Mouse (Mus musculus) olfactory bulb, adult 2 months (tissue): Measurements from ENCODE around the gene Zic2. TPM values are rescaled to one million over a fixed set of nuclear protein-coding genes. Genes with fewer than 3 reads are reported as not detected.

Experiments
- H3K27ac ChIP-seq: fragments of 200-500 bp; 2 replicates; pipeline ENCODE4 v1.5.1; 2012; ENCODE audit warnings: low read depth, low read length; ENCODE audit not compliant: insufficient read depth
- H3K4me1 ChIP-seq: fragments of 200-500 bp; 2 replicates; pipeline ENCODE4 v1.6.1; 2012; ENCODE audit warnings: low read length; ENCODE audit not compliant: control insufficient read depth, insufficient read depth
- H3K4me3 ChIP-seq: fragments of 200-500 bp; 2 replicates; pipeline ENCODE4 v1.5.1; 2012; ENCODE audit warnings: mild to moderate bottlenecking, low read depth, low read length, moderate library complexity; ENCODE audit not compliant: insufficient read depth
- CTCF ChIP-seq: fragments of 200-500 bp; IDR thresholded peaks from 2 replicates; pipeline ENCODE4 v1.5.1; 2012; ENCODE audit warnings: low read depth, mild to moderate bottlenecking, low read length, moderate library complexity; ENCODE audit not compliant: insufficient read depth
- POLR2A ChIP-seq: fragments of 200-500 bp; IDR thresholded peaks from 2 replicates; pipeline ENCODE4 v1.6.1; 2012; ENCODE audit warnings: mild to moderate bottlenecking, low read depth, low read length, moderate library complexity; ENCODE audit not compliant: insufficient read depth
- WGBS: fragments of 180-500 bp; shearing (Covaris S2); methylation state at CpG from one replicate; pipeline ENCODE4 v1.1.7; 2018; 5-methylcytosine and 5-hydroxymethylcytosine counted together
- polyA plus RNA-seq: library from polyadenylated mRNA; stranded (reverse); fragments of >200 nt; gene quantifications from 2 replicates; pipeline ENCODE4 v1.2.4, GENCODE M21; 2012; ENCODE audit warnings: low replicate concordance; ENCODE audit not compliant: missing spikeins, insufficient read depth, insufficient read length

Zic2 gene
- polyA plus RNA-seq = not detected in 2 replicates

- TF ChIP-seq CTCF (no peak), POLR2A (peak; percentile 35; the same call in 1 of the 2 replicates)
- WGBS = 1% methylated on average over 47 of the region's 73 CpGs
- H3K27ac ChIP-seq = peak within 1 kb of the TSS; percentile 93
- peaks cover 9% of the 10 kb centered on the region for H3K4me1 ChIP-seq
- peak within 1 kb of the TSS; percentile 59 for H3K4me3 ChIP-seq
Observed at GRCm38 (mm10) chr14:122474891-122475556, at the start of gene Zic2. TSS of gene Zic2 (plus strand) at chr14:122475435.

GRCm38 (mm10) chr14:122426529-122427203, 48.6 kb upstream of the Zic2 start:
- WGBS = 78% methylated on average over 10 of the region's 10 CpGs
- no peak for TF ChIP-seq POLR2A
- TF ChIP-seq CTCF = no peak
- H3K4me1 ChIP-seq = no peaks in the 10 kb centered on the region
- H3K27ac ChIP-seq = no peak overlapping the region
- no peak overlapping the region for H3K4me3 ChIP-seq

- Histone ChIP-seq H3K4me1 (no peaks in the 10 kb centered on the region), H3K27ac (no peak overlapping the region), H3K4me3 (no peak overlapping the region)
- 71% methylated on average over 8 of the region's 8 CpGs for WGBS
- TF ChIP-seq POLR2A (no peak), CTCF (no peak)
Observed at GRCm38 (mm10) chr14:122427204-122427560, 48.1 kb upstream of the Zic2 start.

GRCm38 (mm10) chr14:122427654-122428053, 47.6 kb upstream of the Zic2 start:
- H3K4me1 ChIP-seq = no peaks in the 10 kb centered on the region
- 87% methylated on average over 3 of the region's 3 CpGs for WGBS
- no peak for TF ChIP-seq POLR2A
- TF ChIP-seq CTCF = no peak
- H3K4me3 ChIP-seq = no peak overlapping the region
- no peak overlapping the region for H3K27ac ChIP-seq

GRCm38 (mm10) chr14:122432558-122432957, 42.7 kb upstream of the Zic2 start:
- Histone ChIP-seq H3K4me1 (no peaks in the 10 kb centered on the region), H3K27ac (no peak overlapping the region), H3K4me3 (no peak overlapping the region)
- WGBS = 72% methylated on average over 3 of the region's 3 CpGs
- no peak for TF ChIP-seq CTCF
- no peak for TF ChIP-seq POLR2A

- TF ChIP-seq CTCF = no peak
- TF ChIP-seq POLR2A = no peak
- no peak overlapping the region for H3K4me3 ChIP-seq
- H3K4me1 ChIP-seq = no peaks in the 10 kb centered on the region
- no peak overlapping the region for H3K27ac ChIP-seq
- WGBS = 93% methylated on average over 10 of the region's 10 CpGs
Observed at GRCm38 (mm10) chr14:122434039-122434438, 41.2 kb upstream of the Zic2 start.

- no peak for TF ChIP-seq POLR2A
- TF ChIP-seq CTCF = no peak
- Histone ChIP-seq H3K4me1 (no peaks in the 10 kb centered on the region), H3K27ac (no peak overlapping the region), H3K4me3 (no peak overlapping the region)
- 84% methylated on average over 10 of the region's 10 CpGs for WGBS
Observed at GRCm38 (mm10) chr14:122436850-122437249, 38.4 kb upstream of the Zic2 start.

GRCm38 (mm10) chr14:122449601-122450495, 25.4 kb upstream of the Zic2 start:
- Histone ChIP-seq H3K4me3 (peak overlapping the region; percentile 41), H3K4me1 (peaks cover 21% of the 10 kb centered on the region), H3K27ac (no peak overlapping the region)
- TF ChIP-seq POLR2A (no peak), CTCF (no peak)
- WGBS = 13% methylated on average over 29 of the region's 29 CpGs
